Mouse (Mus musculus) hindbrain, embryonic 13.5 days (tissue): ENCODE results near the gene Dnajc6. TPM values are rescaled to one million over a fixed set of nuclear protein-coding genes. Genes with fewer than 3 reads are reported as not detected.

ENCODE experiments used
- ATAC-seq: fragments of 200-750 bp; cut with Nextera tagmentation; 2 replicates; pipeline ENCODE4 v1.8.0; 2017; ENCODE audit warnings: moderate TSS enrichment; ENCODE audit not compliant: low FRiP score
- H3K27ac ChIP-seq: fragments of 300-500 bp; sonication (generic); 2 replicates; pipeline ENCODE4 v1.5.1; 2015; ENCODE audit warnings: inconsistent platforms, mild to moderate bottlenecking, moderate library complexity
- H3K27me3 ChIP-seq: fragments of 300-500 bp; sonication (generic); 2 replicates; pipeline ENCODE4 v1.6.1; 2015; ENCODE audit warnings: mild to moderate bottlenecking, inconsistent platforms
- H3K36me3 ChIP-seq: fragments of 300-500 bp; sonication (generic); 2 replicates; pipeline ENCODE4 v1.6.1; 2015; ENCODE audit warnings: mild to moderate bottlenecking, inconsistent platforms
- H3K4me1 ChIP-seq: fragments of 300-500 bp; sonication (generic); replicated peaks from 2 replicates; pipeline ENCODE4 v1.6.1; 2015; ENCODE audit warnings: inconsistent platforms
- H3K4me2 ChIP-seq: fragments of 300-500 bp; sonication (generic); 2 replicates; pipeline ENCODE4 v1.6.1; 2015; ENCODE audit warnings: inconsistent platforms, mild to moderate bottlenecking, moderate library complexity
- H3K4me3 ChIP-seq: fragments of 300-500 bp; sonication (generic); 2 replicates; pipeline ENCODE4 v1.5.1; 2015; ENCODE audit warnings: mild to moderate bottlenecking, inconsistent platforms
- H3K9ac ChIP-seq: fragments of 300-500 bp; sonication (generic); 2 replicates; pipeline ENCODE4 v1.6.1; 2015; ENCODE audit warnings: mild to moderate bottlenecking, inconsistent platforms
- H3K9me3 ChIP-seq: fragments of 300-500 bp; sonication (generic); 2 replicates; pipeline ENCODE4 v1.6.1; 2016; ENCODE audit warnings: inconsistent platforms
- WGBS: fragments of 180-500 bp; shearing (Covaris S2); methylation state at CpG from one replicate; pipeline ENCODE4 v1.1.7; 2015; 5-methylcytosine and 5-hydroxymethylcytosine counted together
- polyA plus RNA-seq: library from polyadenylated mRNA; unstranded; fragments of >200 nt; fragmentation: Nextera tagmentation; extraction: Ambion mirVana; gene quantifications from 2 replicates; pipeline ENCODE4 v1.2.1, GENCODE M21; 2015

Dnajc6 gene
- polyA plus RNA-seq: 31.2 and 33.5 TPM in 2 replicates

DNA sequence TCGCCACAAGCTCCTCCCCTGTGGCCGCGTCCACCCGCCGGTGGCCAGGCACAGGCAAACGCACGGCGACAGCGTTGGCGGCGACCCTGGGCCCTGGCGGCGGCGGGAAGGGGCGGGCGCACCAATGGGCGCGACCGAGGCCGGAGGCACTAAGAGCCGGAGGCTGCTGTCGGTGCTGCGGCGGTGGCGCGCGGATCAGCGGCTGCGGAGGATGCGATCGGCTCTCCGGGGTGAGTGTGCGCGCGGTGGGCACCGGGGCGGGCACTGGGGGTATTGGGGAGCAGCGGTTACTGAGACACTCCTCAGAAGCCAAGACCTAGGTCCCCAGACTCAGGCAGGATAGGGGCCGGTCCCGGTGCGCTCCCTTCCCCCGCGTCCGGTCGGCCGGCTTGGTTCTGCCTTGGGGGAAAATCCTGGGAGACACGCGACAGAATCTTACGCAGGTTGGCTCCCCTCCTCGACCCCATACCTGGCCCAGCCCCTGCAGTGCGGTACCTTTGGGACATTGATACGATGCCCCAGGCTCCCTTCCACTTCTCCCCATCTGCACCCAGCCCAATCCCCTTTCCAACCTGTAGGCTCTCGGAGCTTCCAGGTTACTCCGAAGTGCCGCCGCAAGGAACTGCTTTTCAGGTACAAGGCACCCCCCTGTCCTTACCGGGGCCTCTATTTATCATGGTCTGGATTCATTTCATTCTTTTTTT lies at the start of gene Dnajc6:
Gene Dnajc6, plus strand, starts transcription at position 115 of the 704 bp plus-strand sequence.
- Histone ChIP-seq H3K9ac (peak within 1 kb of the TSS; percentile 80), H3K4me2 (peak within 1 kb of the TSS; percentile 96), H3K27me3 (peaks cover 53% of the 10 kb centered on the region), H3K36me3 (no peaks in the 10 kb centered on the region), H3K4me1 (peaks cover 16% of the 10 kb centered on the region), H3K4me3 (peak within 1 kb of the TSS; percentile 68), H3K9me3 (no peaks in the 10 kb centered on the region), H3K27ac (no peak within 1 kb of the TSS)
- ATAC-seq: peak; percentile 83
- under 1% methylated on average over 57 of the region's 57 CpGs for WGBS

DNA sequence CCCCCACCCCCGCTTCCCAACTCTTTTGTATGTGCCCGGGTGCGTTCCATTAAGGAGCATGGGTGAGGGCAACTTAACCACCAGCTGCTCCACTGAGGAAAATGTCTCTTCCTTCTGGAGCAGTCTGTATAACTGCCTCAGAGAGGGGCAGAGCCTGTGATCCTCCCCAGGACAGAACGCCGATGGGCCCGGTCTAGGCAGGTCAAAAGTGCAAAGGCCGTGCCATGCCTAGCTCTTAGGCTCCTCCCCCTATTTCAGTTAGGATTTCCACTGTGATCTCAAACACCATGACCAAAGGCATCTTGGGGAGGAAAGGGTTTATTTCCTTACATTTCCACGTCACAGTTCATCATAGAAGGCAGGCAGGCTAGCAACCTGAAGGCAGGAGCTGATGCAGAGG lies 47.7 kb upstream of the Dnajc6 start:
- Histone ChIP-seq H3K4me2 (no peak overlapping the region), H3K27me3 (no peaks in the 10 kb centered on the region), H3K9ac (no peak overlapping the region), H3K27ac (no peak overlapping the region), H3K4me1 (no peaks in the 10 kb centered on the region), H3K4me3 (no peak overlapping the region), H3K36me3 (no peaks in the 10 kb centered on the region), H3K9me3 (no peaks in the 10 kb centered on the region)
- WGBS: 91% methylated on average over 8 of the region's 8 CpGs
- no peak for ATAC-seq

DNA sequence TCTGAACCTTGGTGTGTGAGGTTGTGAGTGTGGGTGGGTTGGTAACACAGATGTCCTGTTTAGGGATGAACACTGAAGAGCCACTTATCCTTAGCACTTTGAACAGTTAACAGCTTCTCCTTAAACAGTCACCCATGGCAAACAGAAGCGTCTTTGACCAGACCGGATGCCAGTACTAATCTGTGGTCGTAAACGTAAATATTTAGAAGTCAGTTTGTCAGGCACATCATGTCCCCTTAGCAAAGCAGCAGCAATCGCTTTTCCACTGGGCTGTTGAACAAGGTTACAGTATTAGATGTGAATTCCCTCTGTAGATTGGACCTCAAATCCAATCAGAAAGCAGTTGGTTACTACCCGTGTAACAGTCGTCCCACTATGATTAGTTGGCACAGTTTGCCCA lies 47.1 kb upstream of the Dnajc6 start:
- Histone ChIP-seq H3K4me1 (no peaks in the 10 kb centered on the region), H3K27me3 (no peaks in the 10 kb centered on the region), H3K4me3 (no peak overlapping the region), H3K27ac (no peak overlapping the region), H3K36me3 (no peaks in the 10 kb centered on the region), H3K4me2 (no peak overlapping the region), H3K9ac (no peak overlapping the region), H3K9me3 (no peaks in the 10 kb centered on the region)
- ATAC-seq: no peak
- WGBS: 93% methylated on average over 7 of the region's 7 CpGs

DNA sequence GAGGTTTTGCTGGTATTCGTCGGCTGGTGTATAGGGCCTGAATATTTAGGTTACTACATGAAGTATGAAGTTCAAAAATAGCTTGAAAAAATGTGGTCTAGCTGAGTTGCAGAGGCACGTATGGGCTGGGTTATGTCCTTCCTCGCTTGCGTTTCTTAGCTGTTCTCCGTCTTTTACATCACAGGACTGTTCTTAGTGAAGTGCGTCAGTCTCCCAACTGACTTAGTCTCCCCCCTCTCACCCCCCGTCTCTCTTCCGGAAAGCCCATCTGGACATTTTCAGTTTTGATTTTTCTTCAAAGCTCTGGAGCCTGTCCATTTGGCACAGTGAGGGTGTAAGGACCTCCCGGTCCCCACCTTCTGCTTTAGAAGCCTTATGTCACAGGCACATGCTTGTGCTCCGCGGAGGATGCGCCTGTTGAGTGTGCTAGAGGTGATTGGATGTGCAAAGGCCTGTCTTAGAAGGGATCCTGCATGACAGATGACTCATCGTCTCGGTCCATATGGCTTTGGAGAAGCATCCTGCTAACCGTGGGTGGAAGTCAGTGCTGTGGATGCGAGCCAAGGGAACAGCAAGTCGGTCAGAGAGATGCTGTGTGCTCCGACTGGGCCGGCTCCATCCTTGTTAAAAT lies 46.2 kb upstream of the Dnajc6 start:
- Histone ChIP-seq H3K9ac (no peak overlapping the region), H3K4me2 (no peak overlapping the region), H3K4me3 (no peak overlapping the region), H3K27ac (no peak overlapping the region), H3K9me3 (no peaks in the 10 kb centered on the region), H3K4me1 (no peaks in the 10 kb centered on the region), H3K27me3 (no peaks in the 10 kb centered on the region), H3K36me3 (no peaks in the 10 kb centered on the region)
- peak; percentile 17; the same call in 1 of the 2 replicates for ATAC-seq
- WGBS: 87% methylated on average over 20 of the region's 20 CpGs

DNA sequence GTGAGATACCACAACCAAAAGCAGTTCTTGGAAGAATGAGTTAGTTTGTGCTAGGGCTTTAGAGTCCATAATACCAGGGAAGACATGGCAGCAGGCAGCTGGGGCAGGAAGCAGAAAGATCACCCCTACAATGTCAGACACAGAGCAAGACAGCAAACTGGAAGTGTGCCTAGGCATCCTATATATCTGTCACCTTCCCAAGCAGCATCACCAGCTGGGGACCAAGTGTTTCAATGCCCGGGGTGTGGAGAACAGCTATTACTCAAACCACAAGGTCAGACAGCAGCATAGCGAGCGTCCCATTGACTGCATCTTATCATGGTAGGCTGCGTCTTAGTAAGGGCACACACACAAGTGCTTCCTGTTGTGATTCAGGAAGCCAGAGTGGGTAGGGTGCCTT lies 45.4 kb upstream of the Dnajc6 start:
- Histone ChIP-seq H3K4me1 (no peaks in the 10 kb centered on the region), H3K9me3 (no peaks in the 10 kb centered on the region), H3K27me3 (no peaks in the 10 kb centered on the region), H3K36me3 (no peaks in the 10 kb centered on the region), H3K4me3 (no peak overlapping the region), H3K9ac (no peak overlapping the region), H3K4me2 (no peak overlapping the region), H3K27ac (no peak overlapping the region)
- ATAC-seq: no peak
- WGBS: 89% methylated on average over 4 of the region's 4 CpGs

DNA sequence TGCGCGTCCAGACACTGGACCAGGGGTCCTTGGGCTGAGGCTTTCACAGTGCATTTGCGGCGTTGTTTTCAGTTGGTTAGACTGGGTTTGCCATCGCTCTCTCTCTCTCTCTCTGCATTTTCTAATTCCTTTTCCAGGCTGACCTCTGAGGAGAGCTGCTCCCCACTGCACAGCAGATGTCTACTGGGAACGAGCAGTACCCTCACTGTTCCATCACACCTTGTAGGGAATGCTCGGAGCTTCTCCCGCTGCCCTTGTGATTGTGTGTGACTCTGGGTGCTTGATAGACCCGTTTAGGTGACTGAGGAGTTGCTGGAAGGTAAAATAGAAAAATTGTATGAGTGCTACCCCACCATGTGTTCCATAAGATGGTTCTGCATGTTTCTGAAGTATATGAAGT lies 43.6 kb upstream of the Dnajc6 start:
- no peaks in the 10 kb centered on the region for H3K27me3 ChIP-seq
- H3K27ac ChIP-seq: no peak overlapping the region
- no peaks in the 10 kb centered on the region for H3K9me3 ChIP-seq
- no peaks in the 10 kb centered on the region for H3K36me3 ChIP-seq
- no peak overlapping the region for H3K4me2 ChIP-seq
- H3K4me1 ChIP-seq: no peaks in the 10 kb centered on the region
- 92% methylated on average over 9 of the region's 9 CpGs for WGBS
- no peak overlapping the region for H3K9ac ChIP-seq
- no peak for ATAC-seq
- H3K4me3 ChIP-seq: no peak overlapping the region

DNA sequence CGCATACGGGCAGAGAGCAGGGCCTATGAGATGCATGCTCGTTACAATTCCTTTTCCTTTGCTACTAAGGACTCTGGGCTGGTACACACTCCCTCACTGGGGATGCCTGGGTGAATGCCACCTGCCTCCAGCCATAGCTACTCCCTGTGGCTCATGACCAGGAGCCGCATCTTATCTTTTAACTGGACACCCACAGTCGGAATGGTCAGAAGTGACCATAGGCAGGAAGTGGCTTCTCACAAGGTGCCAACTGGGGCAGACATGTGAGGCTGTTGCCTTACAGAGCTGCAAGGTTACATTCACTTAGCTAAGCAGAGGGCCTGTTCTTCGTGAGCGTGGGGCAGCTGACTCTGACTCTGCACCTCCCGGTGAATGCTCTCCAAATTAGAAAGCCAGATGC lies 39.3 kb upstream of the Dnajc6 start:
- ATAC-seq: no peak
- no peak overlapping the region for H3K9ac ChIP-seq
- WGBS: 94% methylated on average over 8 of the region's 8 CpGs
- no peak overlapping the region for H3K27ac ChIP-seq
- H3K4me3 ChIP-seq: no peak overlapping the region
- H3K9me3 ChIP-seq: no peaks in the 10 kb centered on the region
- no peaks in the 10 kb centered on the region for H3K4me1 ChIP-seq
- H3K36me3 ChIP-seq: no peaks in the 10 kb centered on the region
- H3K4me2 ChIP-seq: no peak overlapping the region
- no peaks in the 10 kb centered on the region for H3K27me3 ChIP-seq

DNA sequence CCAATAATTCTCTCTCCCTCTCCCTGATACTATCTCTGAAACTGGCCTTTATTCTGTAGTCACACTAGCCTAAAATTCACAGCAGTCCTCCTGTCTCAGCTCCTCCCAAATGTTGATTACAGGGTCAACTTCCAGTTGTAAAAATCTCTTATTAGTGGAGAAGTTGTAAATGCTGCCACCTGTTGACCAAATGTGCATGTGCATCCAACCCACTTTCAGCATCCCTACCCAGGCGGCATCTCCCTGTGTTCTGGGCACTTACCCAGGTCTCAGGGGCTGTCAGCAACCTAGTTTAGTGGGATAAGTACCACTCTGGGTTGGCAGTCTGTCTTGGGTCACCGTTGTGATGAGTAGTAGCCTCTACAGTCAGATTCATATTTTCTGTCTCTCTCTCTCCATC lies 38.1 kb upstream of the Dnajc6 start:
- Histone ChIP-seq H3K27me3 (no peaks in the 10 kb centered on the region), H3K27ac (no peak overlapping the region), H3K4me3 (no peak overlapping the region), H3K36me3 (no peaks in the 10 kb centered on the region), H3K4me2 (no peak overlapping the region), H3K9ac (no peak overlapping the region), H3K9me3 (no peaks in the 10 kb centered on the region), H3K4me1 (no peaks in the 10 kb centered on the region)
- WGBS: 56% methylated on average over 2 of the region's 2 CpGs
- no peak for ATAC-seq

DNA sequence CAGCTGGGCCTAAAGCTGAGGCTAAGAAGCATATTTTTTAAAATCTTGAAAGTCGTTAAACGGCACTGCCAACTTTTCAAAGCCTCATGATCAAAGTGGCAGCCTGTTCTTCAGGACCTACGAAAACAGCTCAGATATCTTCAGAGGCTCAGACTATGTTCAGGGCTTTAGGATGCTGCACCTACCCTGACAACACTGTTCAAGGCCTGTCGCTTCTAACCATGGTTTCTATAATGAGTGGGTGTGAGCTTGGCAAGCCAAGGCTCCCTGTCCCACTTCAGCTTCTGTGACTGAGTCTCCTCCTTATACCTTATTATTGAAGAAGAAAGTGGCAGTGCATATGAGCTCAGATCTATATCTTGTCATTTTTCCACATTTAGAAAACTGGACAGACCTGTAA lies 37.1 kb upstream of the Dnajc6 start:
- H3K9ac ChIP-seq: no peak overlapping the region
- WGBS: 95% methylated on average over 4 of the region's 4 CpGs
- ATAC-seq: no peak
- H3K4me1 ChIP-seq: no peaks in the 10 kb centered on the region
- H3K9me3 ChIP-seq: no peaks in the 10 kb centered on the region
- no peak overlapping the region for H3K4me3 ChIP-seq
- no peak overlapping the region for H3K4me2 ChIP-seq
- H3K27ac ChIP-seq: no peak overlapping the region
- H3K27me3 ChIP-seq: no peaks in the 10 kb centered on the region
- no peaks in the 10 kb centered on the region for H3K36me3 ChIP-seq

DNA sequence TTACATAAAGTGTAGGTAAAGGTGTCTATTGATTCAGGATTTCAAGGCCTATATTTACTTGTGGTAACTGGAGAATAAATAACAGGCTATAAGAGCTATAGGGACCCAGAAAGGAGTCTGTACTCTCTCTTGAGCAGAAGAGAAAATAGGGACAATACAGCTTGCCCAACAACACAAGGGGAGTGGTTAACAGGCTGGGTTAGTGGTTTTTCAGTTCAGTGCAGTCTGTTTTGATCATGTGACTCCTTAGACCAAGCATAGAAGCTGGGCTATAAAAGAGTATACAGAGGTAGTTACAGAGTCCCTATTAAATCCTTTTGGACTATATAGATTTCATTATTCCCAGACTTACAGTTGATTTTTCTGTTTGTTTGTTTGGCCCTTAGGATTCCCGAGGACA lies 36.3 kb upstream of the Dnajc6 start:
- 91% methylated on average over 1 of the region's 1 CpGs for WGBS
- Histone ChIP-seq H3K4me3 (no peak overlapping the region), H3K9me3 (no peaks in the 10 kb centered on the region), H3K27ac (no peak overlapping the region), H3K9ac (no peak overlapping the region), H3K36me3 (no peaks in the 10 kb centered on the region), H3K4me1 (no peaks in the 10 kb centered on the region), H3K27me3 (no peaks in the 10 kb centered on the region), H3K4me2 (no peak overlapping the region)
- no peak for ATAC-seq

DNA sequence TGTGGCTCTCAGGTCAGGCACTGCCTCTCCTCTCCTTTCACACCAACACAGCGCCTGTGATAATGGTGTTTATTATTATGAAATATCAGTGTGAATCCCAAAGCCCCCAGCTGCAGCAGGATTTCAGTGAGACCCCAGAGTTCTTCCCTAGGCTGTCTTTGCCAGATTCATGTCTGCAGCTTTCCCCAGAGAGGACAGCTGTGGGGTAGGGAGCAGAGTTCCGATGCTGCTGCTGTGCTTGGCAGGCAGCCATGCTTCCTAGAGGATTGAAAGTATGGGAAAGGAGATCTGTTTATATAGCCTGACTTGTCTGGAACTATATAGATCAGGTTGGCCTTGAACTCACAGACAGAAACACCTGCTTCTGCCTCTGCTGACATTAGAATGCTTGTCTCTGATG lies 34.4 kb upstream of the Dnajc6 start:
- no peak overlapping the region for H3K9ac ChIP-seq
- no peak overlapping the region for H3K4me3 ChIP-seq
- no peaks in the 10 kb centered on the region for H3K36me3 ChIP-seq
- H3K9me3 ChIP-seq: no peaks in the 10 kb centered on the region
- H3K27ac ChIP-seq: no peak overlapping the region
- 82% methylated on average over 2 of the region's 2 CpGs for WGBS
- H3K4me2 ChIP-seq: no peak overlapping the region
- no peak for ATAC-seq
- H3K27me3 ChIP-seq: no peaks in the 10 kb centered on the region
- H3K4me1 ChIP-seq: no peaks in the 10 kb centered on the region

DNA sequence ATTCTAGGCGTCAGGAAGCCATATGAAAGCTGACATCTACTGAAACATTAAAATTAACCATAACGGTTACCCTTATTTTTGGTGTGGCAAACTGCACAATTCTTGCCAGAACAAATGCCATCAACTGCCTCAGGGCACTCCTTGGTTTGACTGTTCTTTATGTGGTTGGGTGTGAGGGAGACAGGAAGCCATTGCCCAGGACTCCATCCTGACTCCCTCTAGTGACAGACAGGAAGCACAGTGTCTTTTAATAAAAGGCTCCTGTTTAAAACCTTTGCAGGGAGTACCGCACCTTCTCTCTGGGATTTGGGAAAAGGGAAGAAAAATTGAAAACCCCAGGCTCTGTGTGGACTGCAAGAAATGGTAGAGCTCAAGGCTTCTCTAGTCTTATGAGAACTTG lies 30.2 kb upstream of the Dnajc6 start:
- Histone ChIP-seq H3K4me1 (no peaks in the 10 kb centered on the region), H3K4me3 (no peak overlapping the region), H3K36me3 (no peaks in the 10 kb centered on the region), H3K27me3 (no peaks in the 10 kb centered on the region), H3K4me2 (no peak overlapping the region), H3K27ac (no peak overlapping the region), H3K9ac (no peak overlapping the region), H3K9me3 (no peaks in the 10 kb centered on the region)
- 89% methylated on average over 3 of the region's 3 CpGs for WGBS
- ATAC-seq: no peak

DNA sequence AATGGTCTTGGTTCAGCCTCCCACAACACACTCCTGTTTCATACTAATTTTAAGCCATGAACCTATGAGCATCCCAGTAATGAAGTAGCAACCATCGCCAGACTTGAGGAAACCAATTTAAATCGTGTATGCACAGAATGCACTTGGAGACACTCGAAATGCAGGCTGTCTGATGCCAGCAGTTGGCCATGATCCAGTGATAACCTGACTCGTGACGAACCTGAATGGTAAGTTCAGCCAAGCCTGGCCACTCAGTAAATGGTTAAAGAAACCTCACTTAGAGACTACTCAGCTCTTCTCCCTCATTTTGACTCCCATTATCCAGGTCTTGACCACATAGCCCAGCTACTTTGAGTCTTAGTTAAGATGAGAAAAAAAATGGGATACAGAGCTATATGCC lies 27.2 kb upstream of the Dnajc6 start:
- Histone ChIP-seq H3K27me3 (no peaks in the 10 kb centered on the region), H3K4me2 (no peak overlapping the region), H3K9ac (no peak overlapping the region), H3K4me1 (no peaks in the 10 kb centered on the region), H3K27ac (no peak overlapping the region), H3K4me3 (no peak overlapping the region), H3K9me3 (no peaks in the 10 kb centered on the region), H3K36me3 (no peaks in the 10 kb centered on the region)
- no peak for ATAC-seq
- WGBS: 84% methylated on average over 5 of the region's 5 CpGs
